Mouse (Mus musculus): ENCODE data around the gene Psmg4. TPM values are rescaled to one million over a fixed set of nuclear protein-coding genes. Genes with fewer than 3 reads are reported as not detected.

The Psmg4 gene
- polyA plus RNA-seq, 1 experiment from 2014 or later: 67.2 TPM

DNA sequence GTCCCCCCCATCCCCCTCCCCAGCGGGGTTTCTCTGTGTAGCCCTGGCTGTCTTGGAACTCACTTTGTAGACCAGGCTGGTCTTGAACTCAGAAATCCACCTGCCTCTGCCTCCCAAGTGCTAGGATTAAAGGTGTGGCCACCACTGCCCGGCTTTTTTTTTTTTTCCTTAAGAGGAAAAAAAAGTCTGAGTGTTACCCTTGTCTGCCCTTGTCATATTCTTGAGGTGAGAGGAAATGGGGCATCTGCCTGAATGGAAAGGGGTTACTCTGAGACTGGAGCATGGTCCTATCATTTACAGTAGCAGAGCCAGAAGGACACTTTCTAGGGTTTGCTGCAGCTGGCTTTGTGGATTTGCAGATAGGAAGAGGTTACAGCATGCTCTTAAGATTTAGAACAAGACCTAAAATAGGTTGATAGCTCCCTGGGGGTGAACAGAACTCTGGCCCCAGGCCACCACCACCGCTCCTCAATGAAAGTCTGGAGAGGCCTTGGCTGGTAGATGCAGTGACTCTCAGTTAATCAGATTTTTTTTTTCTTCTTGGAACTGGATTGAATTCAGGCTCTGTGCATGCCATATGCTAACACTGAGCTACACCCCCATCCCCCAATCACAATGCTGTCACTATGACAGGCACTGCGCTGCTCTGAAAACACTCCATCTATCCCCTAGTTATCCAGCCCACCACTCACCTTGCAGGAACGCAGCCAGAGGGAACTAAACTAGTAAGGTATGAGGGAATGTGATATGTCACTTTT is 9.3 kb upstream of the Psmg4 start:
- Histone ChIP-seq H3K4me1 (ENCODE audit: control insufficient read depth, insufficient read depth, low read length) (peaks cover 13% of the 10 kb centered on the region), H3K27ac (ENCODE audit: low read length) (peak overlapping the region; percentile 9), H3K9me3 (ENCODE audit: control insufficient read depth, low read length) (no peaks in the 10 kb centered on the region), H3K27me3 (replicated peaks; ENCODE audit: control insufficient read depth, insufficient read depth, low read length) (no peaks in the 10 kb centered on the region), H3K36me3 (ENCODE audit: control insufficient read depth, insufficient read depth, low read length) (no peaks in the 10 kb centered on the region), H3K4me3 (ENCODE audit: low read length) (no peak overlapping the region), H3K4me2 (ENCODE audit: low read depth, low read length) (no peak overlapping the region), H3K9ac (ENCODE audit: low read depth, low read length) (no peak overlapping the region)
- peak; percentile 17; the same call in 1 of the 2 replicates for ATAC-seq
- WGBS: 71% methylated on average over 4 of the region's 5 CpGs

DNA sequence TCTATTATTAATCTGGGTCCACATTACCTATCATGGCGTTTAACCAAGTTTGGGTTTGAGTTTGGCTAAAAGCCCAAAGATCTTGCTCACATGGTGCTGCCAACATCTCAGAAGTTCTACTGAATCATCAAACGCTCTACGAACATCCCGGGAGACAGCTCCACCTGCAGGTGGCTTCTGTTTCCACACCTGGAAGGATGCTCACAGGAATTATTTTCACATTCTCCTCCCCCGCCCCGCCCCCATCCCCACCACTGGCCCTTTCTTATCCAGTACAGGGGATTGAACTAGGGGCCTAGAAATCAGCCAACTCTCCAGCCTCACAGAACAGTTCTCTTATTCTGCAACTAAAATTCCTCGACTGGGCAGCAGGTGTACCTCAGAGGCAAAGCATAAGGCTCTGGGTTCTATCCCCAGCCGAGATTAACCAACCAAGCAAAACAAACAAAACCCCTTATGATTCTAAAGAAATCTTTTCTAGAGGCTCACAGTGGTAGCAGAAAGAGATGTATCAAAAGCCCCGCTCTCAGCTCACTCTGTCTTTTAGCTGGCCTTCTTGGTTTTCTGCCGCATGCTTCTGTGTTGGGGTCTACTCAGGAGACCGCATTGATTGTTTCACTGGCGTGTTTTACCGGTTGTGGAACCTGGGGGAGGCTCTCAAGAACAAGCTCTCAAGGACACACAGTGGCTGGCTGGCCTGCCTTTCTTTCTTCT is 8.4 kb upstream of the Psmg4 start:
- ATAC-seq: peak; percentile 59
- no peaks in the 10 kb centered on the region for H3K36me3 ChIP-seq (ENCODE audit: control insufficient read depth, insufficient read depth, low read length)
- H3K4me2 ChIP-seq (ENCODE audit: low read depth, low read length): peak overlapping the region; percentile 11
- no peaks in the 10 kb centered on the region for H3K27me3 ChIP-seq (replicated peaks; ENCODE audit: control insufficient read depth, insufficient read depth, low read length)
- H3K9me3 ChIP-seq (ENCODE audit: control insufficient read depth, low read length): no peaks in the 10 kb centered on the region
- 0 out of 2 replicates have a peak overlapping the region, but pooled peaks have one; percentile 0 for H3K27ac ChIP-seq (ENCODE audit: low read length)
- peaks cover 11% of the 10 kb centered on the region for H3K4me1 ChIP-seq (ENCODE audit: control insufficient read depth, insufficient read depth, low read length)
- WGBS: 44% methylated on average over 13 of the region's 13 CpGs
- H3K4me3 ChIP-seq (ENCODE audit: low read length): peak overlapping the region; percentile 10; the same call in 1 of the 2 replicates
- H3K9ac ChIP-seq (ENCODE audit: low read depth, low read length): peak overlapping the region; percentile 27; the same call in 1 of the 2 replicates

DNA sequence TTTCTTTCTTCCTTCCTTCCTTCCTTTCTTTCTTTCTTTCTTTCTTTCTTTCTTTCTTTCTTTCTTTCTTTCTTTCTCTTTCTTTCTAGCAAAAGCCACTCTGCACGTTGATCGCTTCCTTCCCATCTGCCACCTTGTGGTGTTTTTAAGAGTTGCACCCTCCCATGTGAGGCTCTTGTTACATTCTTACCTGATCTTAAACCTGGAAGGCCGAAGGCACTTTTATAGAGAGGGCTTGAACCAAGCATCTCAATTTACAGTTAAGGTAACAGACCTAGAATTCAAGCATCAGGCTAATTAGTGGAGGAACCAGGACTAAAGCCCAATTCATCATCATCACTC is 7.9 kb upstream of the Psmg4 start:
- Histone ChIP-seq H3K27ac (ENCODE audit: low read length) (no peak overlapping the region), H3K27me3 (replicated peaks; ENCODE audit: control insufficient read depth, insufficient read depth, low read length) (no peaks in the 10 kb centered on the region), H3K4me3 (ENCODE audit: low read length) (peak overlapping the region; percentile 10; the same call in 1 of the 2 replicates), H3K36me3 (ENCODE audit: control insufficient read depth, insufficient read depth, low read length) (no peaks in the 10 kb centered on the region), H3K4me2 (ENCODE audit: low read depth, low read length) (peak overlapping the region; percentile 11), H3K9me3 (ENCODE audit: control insufficient read depth, low read length) (no peaks in the 10 kb centered on the region), H3K9ac (ENCODE audit: low read depth, low read length) (0 out of 2 replicates have a peak overlapping the region, but pooled peaks have one; percentile 27), H3K4me1 (ENCODE audit: control insufficient read depth, insufficient read depth, low read length) (peaks cover 8% of the 10 kb centered on the region)
- WGBS: 32% methylated on average over 3 of the region's 3 CpGs
- no peak for ATAC-seq

DNA sequence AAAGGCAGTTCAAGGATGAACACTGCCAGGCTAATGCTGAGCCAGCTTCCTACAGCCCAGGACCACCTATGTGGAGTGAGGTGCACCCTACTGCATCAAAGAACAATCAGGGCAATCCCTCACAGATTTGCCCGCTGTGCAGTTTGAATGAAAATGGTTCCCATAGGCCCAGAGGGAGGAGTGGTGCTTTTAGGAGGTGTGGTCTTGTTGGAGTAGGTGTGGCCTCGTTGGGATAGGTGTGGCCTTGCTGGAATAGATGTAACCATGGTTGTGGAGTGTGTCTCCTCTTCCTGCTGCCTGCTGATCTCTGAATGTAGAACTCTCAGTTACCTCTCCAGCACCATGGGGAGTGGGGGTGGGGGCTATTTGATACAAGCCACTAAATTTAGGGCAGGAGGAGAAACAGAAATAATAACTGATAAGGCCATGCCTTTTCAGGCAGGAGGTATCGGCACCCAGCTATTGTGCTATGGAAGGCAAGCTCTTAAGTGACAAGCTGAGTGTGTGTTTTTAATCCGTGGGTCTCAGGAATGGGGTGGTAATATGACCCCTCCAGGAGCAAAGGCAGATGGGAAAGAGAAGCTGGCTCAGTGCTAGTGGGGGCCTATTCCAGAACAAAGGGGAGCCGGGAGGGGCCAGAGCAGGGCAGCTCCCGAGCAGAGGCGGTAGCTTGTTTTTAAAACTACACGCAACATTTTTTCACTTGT is 6.5 kb upstream of the Psmg4 start:
- Histone ChIP-seq H3K27me3 (replicated peaks; ENCODE audit: control insufficient read depth, insufficient read depth, low read length) (no peaks in the 10 kb centered on the region), H3K4me2 (ENCODE audit: low read depth, low read length) (no peak overlapping the region), H3K9me3 (ENCODE audit: control insufficient read depth, low read length) (no peaks in the 10 kb centered on the region), H3K4me3 (ENCODE audit: low read length) (no peak overlapping the region), H3K9ac (ENCODE audit: low read depth, low read length) (no peak overlapping the region), H3K4me1 (ENCODE audit: control insufficient read depth, insufficient read depth, low read length) (no peaks in the 10 kb centered on the region), H3K36me3 (ENCODE audit: control insufficient read depth, insufficient read depth, low read length) (no peaks in the 10 kb centered on the region), H3K27ac (ENCODE audit: low read length) (no peak overlapping the region)
- 62% methylated on average over 8 of the region's 8 CpGs for WGBS
- ATAC-seq: 0 out of 2 replicates have a peak, but pooled peaks have one; percentile 14

DNA sequence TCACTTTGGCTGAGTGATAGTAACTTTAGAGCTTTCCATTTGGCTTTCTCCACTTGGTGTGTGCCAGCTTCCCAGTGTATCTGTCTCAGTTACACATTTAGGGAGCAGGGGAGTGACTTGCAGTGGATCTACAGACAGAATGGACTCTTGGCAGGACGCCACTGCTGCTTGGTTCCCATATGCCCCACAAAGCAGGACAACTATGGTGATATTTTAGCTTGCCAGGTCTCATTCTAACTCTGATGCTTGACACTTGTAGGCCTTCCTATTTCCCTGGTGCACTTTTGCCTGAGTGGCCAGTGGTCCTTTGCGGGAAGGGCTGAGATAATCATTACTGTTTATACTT is 6.0 kb upstream of the Psmg4 start:
- no peaks in the 10 kb centered on the region for H3K36me3 ChIP-seq (ENCODE audit: control insufficient read depth, insufficient read depth, low read length)
- no peak overlapping the region for H3K9ac ChIP-seq (ENCODE audit: low read depth, low read length)
- H3K4me2 ChIP-seq (ENCODE audit: low read depth, low read length): no peak overlapping the region
- 74% methylated on average over 2 of the region's 2 CpGs for WGBS
- H3K27ac ChIP-seq (ENCODE audit: low read length): no peak overlapping the region
- ATAC-seq: no peak
- H3K9me3 ChIP-seq (ENCODE audit: control insufficient read depth, low read length): no peaks in the 10 kb centered on the region
- no peak overlapping the region for H3K4me3 ChIP-seq (ENCODE audit: low read length)
- H3K27me3 ChIP-seq (replicated peaks; ENCODE audit: control insufficient read depth, insufficient read depth, low read length): no peaks in the 10 kb centered on the region
- H3K4me1 ChIP-seq (ENCODE audit: control insufficient read depth, insufficient read depth, low read length): no peaks in the 10 kb centered on the region

DNA sequence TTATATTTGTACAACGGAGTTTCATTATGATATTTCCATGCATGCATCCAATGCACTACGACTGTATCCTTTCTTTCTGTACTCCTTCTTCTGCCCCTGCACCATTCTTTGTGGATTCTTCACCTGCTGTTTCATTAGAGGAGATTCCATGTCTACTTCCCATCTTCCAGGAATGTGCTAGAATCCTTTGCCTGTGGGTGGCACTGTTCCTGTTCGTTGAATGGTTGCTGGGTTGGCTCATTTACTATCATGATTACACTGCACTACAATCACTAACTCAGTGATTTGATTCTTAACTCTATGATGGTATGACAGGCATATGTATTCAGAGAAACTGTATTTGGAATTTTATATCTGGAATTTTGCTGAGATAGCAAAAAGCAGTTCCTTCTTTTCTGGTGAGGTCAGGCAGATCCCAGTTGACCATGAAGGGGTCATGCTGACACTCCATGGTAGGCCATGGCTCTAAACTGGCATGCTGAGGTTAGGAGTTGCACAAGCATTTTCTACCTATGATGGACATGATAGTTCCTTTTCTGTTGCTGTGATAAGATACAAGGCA is 5.1 kb upstream of the Psmg4 start:
- Histone ChIP-seq H3K36me3 (ENCODE audit: control insufficient read depth, insufficient read depth, low read length) (no peaks in the 10 kb centered on the region), H3K27me3 (replicated peaks; ENCODE audit: control insufficient read depth, insufficient read depth, low read length) (no peaks in the 10 kb centered on the region), H3K9me3 (ENCODE audit: control insufficient read depth, low read length) (no peaks in the 10 kb centered on the region), H3K4me2 (ENCODE audit: low read depth, low read length) (no peak overlapping the region), H3K27ac (ENCODE audit: low read length) (no peak overlapping the region), H3K4me1 (ENCODE audit: control insufficient read depth, insufficient read depth, low read length) (peaks cover 4% of the 10 kb centered on the region), H3K9ac (ENCODE audit: low read depth, low read length) (no peak overlapping the region), H3K4me3 (ENCODE audit: low read length) (no peak overlapping the region)
- ATAC-seq: no peak
- WGBS: 89% methylated on average over 3 of the region's 3 CpGs

DNA sequence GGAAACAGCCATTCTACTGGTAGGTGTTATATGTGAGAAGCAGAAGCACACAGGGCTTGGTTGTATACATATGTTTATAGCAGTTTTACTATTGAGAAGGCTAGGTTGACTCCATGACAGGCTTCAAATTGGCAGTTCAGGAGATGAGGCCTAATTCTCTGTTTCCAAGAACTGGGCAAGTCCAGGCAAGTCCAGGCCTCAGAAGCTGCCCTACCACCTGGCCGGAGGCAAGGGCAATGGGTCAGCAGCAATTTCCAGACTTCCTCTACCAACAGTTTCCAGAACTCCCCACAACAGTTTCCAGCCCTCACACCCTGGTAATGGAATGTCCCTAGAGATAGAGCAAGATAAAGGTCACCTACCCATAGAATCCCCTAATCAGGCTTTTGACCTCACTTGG is 2.8 kb upstream of the Psmg4 start:
- ATAC-seq: no peak
- WGBS: 96% methylated on average over 1 of the region's 1 CpGs
- H3K27me3 ChIP-seq (replicated peaks; ENCODE audit: control insufficient read depth, insufficient read depth, low read length): no peaks in the 10 kb centered on the region
- H3K36me3 ChIP-seq (ENCODE audit: control insufficient read depth, insufficient read depth, low read length): no peaks in the 10 kb centered on the region
- no peak overlapping the region for H3K9ac ChIP-seq (ENCODE audit: low read depth, low read length)
- no peak overlapping the region for H3K4me3 ChIP-seq (ENCODE audit: low read length)
- no peak overlapping the region for H3K27ac ChIP-seq (ENCODE audit: low read length)
- no peak overlapping the region for H3K4me2 ChIP-seq (ENCODE audit: low read depth, low read length)
- no peaks in the 10 kb centered on the region for H3K9me3 ChIP-seq (ENCODE audit: control insufficient read depth, low read length)
- peaks cover 8% of the 10 kb centered on the region for H3K4me1 ChIP-seq (ENCODE audit: control insufficient read depth, insufficient read depth, low read length)

DNA sequence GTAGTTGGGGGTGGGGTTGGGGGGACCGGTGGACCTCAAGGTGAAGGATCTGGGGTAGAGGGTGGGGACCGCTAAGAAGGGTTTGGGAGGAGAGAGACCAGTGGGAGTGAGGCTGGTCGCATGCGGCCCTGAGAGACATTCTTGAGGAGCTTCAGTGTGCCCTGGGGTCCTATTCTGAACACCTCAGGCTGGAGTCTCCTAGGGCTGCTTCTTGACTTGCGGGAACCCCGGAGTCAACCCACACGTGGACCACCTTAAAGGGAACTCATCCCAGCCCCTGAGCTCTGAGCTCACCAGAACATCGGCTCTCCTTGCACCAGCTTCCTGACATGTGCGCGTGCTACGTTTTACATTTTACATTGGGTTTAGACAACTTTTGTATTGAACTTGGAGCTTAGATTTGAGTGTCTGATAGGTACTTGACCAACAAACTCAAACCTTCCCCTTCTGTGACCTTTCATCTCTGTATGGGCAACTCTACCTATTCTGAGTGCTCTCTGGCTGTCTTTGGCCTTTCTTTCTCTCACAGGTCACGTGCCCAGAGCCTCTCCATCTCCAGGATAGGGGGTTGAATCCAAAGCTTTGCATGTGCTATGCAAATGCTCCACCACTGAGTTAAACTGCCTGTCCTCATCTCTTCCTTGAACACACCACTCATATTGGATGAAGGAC is 676 bp downstream of the Psmg4 start:
- Histone ChIP-seq H3K27ac (ENCODE audit: low read length) (peak overlapping the region; percentile 96), H3K36me3 (ENCODE audit: control insufficient read depth, insufficient read depth, low read length) (peaks cover 5% of the 10 kb centered on the region), H3K4me3 (ENCODE audit: low read length) (peak overlapping the region; percentile 86), H3K4me1 (ENCODE audit: control insufficient read depth, insufficient read depth, low read length) (peaks cover 8% of the 10 kb centered on the region), H3K9ac (ENCODE audit: low read depth, low read length) (peak overlapping the region; percentile 82), H3K9me3 (ENCODE audit: control insufficient read depth, low read length) (no peaks in the 10 kb centered on the region), H3K4me2 (ENCODE audit: low read depth, low read length) (peak overlapping the region; percentile 69), H3K27me3 (replicated peaks; ENCODE audit: control insufficient read depth, insufficient read depth, low read length) (no peaks in the 10 kb centered on the region)
- peak; percentile 63; the same call in 1 of the 2 replicates for ATAC-seq
- 30% methylated on average over 12 of the region's 12 CpGs for WGBS

DNA sequence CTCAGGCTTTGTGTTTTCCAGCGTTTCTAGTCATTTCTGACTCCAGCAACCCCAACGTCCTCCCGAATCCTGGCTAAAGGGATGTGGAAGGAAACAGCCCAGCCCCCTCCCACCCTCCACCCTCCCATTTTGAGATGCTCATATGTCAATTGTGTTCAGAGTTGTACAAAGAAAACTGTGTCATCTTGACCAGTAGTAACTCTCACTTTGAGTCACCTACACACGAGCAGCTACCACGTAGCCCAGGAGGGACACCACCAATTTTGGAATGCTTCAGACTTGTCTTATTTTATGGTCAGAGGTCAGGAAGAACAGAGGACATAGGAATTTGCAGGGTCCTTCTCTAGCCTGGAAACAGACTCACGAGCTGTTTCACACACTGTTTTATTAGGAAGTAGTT is 11.3 kb downstream of the Psmg4 start:
- Histone ChIP-seq H3K4me2 (ENCODE audit: low read depth, low read length) (no peak overlapping the region), H3K4me3 (ENCODE audit: low read length) (no peak overlapping the region), H3K4me1 (ENCODE audit: control insufficient read depth, insufficient read depth, low read length) (no peaks in the 10 kb centered on the region), H3K27ac (ENCODE audit: low read length) (no peak overlapping the region), H3K9ac (ENCODE audit: low read depth, low read length) (no peak overlapping the region), H3K9me3 (ENCODE audit: control insufficient read depth, low read length) (no peaks in the 10 kb centered on the region), H3K36me3 (ENCODE audit: control insufficient read depth, insufficient read depth, low read length) (no peaks in the 10 kb centered on the region), H3K27me3 (replicated peaks; ENCODE audit: control insufficient read depth, insufficient read depth, low read length) (no peaks in the 10 kb centered on the region)
- 92% methylated on average over 6 of the region's 6 CpGs for WGBS
- no peak for ATAC-seq

Data from intestine, embryonic 16.5 days (tissue).